Mouse (Mus musculus) lung, postnatal 4 days (tissue): ENCODE measurements at regions not wholly inside any gene's neighbourhood (a gene's known extent, or its start where the extent isn't known, plus 50 kb on each side); places are given as distances from the start of the nearest gene placed in this dataset.
"Not testable (repeated sequence)": the region's sequence is repeated elsewhere in the genome, so short reads cannot be mapped to it uniquely, and the experiment has no call there.

ENCODE experiments used
- DNase-seq, 2 experiments: peaks; one replicate each; pipeline ENCODE4 v3.0.0; 2021

DNA sequence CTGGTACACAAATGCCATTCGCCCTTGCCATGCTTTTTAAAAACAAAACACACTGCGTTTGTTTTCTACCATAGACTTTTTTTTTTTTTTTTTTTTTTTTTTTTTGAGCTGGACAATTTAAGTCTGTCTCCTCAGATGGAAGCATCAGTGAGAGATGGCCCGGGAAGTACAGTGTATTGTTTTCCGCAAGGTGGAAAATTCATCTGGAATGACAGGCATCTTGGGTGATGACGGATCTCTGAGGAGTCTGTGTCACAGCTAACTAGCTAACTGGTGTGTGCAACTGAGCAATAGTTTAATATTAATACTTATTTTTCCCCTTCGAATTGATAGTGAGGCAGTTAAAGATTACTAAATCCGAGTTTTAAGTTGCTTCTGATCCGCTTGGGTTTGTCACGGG, 228.7 kb upstream of the Arglu1 start:
- no peak for DNase-seq

DNA sequence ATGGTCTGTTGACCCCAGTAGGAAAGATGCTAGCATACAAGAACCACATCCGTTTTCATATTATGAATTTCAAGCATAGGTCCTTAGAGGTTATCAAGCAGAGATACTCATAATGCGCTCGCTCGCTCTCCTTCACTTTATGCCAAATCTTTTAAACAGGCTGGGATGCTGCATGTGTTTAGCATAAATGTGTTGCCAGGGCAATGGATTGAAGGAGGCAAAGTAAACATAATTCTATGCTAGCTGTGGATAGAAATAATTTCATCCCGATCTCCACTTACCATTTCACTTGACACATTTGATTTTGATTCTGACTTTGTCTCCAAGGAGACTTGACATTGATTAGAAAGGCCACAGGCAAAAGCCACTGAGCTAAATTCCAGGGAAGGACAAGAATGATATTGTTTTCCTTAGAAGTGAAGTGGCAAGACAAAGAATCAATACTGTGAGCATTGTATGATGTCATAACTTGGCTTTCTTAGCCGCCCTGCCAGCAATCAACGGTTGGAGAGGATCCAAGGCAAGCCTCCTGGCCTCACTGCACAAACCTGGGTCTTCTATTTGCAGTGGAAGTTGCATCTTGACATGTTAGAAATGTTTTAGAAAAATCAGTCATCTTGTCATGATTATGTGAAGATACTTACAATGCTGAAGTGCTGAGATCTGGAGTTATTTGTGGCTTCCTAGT, 217.3 kb upstream of the Arglu1 start:
- DNase-seq = no peak

DNA sequence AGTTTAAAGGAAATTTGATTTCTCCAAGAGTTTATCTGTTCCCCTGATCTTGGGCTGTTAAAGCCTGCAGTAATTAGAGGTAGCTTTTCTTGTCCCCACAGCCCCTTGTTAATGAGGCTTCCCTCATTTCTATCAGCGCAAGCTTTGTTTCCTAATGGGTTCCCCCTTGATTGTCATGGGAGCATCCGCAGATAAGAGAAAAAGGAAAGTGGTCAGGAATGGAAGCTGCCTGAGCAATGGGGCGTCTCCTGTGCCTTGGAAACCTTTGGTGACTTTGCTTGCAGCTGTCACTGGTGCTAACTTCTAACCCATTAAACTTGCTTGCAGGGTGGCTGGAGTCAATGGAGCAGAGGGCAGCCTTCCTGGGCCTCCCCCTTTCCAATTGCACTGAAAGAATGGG, 202.7 kb upstream of the Arglu1 start:
- no peak for DNase-seq

DNA sequence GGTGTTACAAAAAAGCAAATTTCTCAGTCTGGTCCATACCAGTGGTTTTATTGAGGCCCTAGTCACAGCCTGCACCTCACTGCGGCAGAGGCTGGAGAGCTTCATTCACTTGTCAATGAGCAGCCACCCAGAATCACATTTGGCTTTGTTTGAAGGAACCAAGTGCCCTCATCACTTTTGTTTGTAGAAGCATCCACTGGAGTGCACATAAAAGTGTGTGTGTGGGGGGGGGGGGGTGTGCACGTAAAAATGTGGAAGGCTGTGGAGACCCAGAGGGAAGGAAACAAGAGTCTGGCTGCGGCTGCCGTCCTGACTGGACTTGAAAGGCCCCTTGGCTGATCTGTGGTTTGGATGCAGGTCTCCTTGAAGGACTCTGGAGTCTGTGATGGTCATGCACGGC, 187.0 kb upstream of the Arglu1 start:
- DNase-seq = no peak

DNA sequence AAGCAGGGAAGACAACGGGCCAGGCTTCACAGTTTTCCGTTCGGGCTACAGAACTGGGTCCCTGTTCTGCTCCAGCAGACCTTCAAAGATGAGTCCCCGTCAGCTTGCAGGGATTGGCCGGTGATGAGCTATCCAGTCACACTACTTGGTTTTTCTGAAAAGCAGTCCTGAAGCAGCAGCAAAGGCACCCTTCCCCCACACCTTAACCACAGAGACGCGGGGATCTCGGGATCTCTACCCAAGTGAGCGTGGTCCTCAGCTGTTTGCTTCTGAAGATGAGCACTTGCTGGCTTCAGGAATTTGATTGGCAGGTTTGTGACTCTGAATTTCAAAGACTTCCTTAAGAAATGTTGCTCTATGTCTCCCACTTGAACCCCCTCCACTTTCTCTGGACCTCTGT, 186.6 kb upstream of the Arglu1 start:
- no peak for DNase-seq

DNA sequence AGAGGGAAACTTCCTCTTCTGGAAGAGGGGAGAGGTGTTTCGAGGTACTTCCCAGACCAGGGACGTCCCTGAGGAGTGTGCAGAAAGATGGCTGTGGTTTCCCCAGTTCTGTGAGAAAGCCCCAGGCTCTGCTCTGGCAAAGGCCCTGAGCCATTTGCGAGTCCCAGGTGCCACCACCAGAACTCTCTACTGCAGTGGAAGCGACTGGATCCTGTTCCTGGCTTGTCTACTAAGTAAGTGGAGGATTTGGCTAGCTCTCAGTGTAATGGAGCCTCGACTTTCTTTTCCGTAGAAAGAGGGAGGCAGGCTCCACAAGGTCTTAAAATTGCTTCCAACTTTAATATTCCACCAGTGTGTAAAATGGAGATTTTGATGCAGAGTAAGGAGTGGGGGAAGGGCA, 186.1 kb upstream of the Arglu1 start:
- DNase-seq = no peak

DNA sequence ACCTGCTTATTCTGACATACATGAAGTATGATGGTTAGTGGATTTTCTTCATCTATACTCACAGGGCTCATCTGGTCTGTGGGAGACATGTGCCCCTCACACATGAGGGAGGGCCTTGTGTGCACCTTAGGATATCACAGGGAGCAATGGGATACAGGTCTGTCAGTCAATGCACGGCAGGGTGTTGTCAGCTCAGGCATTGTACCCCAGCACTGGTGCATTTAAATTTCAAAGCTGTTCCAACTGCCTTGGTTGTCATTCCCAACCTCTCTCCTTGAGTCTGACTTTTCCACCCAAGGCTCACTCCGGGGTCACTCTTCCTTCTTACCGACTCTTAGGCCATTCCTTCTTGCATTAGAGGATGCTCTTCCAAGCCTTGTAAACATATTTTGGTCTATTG, 181.6 kb upstream of the Arglu1 start:
- no peak for DNase-seq

DNA sequence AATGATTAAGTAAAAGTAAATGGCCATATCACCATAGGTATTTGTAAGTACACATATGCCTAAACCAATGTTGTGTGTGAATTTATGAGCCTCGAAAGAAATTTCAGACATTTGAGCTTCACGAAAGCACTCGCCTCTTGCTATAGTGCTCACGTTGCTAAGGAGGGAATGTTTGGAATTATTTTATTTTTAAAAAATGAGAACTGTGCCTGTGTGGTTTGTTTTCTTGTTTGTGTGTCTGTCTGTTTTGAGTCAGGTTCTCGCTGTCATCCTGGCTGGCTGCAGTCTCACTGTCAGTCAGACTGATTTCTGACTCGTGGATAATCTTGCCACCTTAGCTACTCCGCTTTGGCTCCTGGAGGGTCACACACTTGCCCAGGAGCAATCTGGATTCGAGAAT, 180.7 kb upstream of the Arglu1 start:
- DNase-seq = no peak

DNA sequence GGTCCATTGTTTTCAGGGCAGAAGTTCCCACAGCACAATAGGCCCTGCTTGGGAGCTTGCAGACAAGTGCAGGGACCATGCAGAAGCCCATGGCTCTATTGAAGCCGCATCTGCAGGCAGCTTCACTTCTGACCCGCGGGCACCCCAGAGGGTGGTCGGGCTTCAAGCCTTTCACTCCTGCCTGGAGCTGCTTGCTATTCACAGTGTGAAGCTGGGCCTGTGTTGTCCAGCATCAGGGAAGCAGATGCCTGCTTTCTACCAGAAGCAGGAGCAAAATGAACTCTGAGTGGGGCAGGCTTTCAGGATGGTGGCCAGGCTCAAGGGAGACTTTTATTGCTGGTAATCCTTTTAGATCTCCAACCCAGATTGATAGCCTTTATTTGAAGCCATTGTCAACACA, 180.2 kb upstream of the Arglu1 start:
- DNase-seq = no peak

DNA sequence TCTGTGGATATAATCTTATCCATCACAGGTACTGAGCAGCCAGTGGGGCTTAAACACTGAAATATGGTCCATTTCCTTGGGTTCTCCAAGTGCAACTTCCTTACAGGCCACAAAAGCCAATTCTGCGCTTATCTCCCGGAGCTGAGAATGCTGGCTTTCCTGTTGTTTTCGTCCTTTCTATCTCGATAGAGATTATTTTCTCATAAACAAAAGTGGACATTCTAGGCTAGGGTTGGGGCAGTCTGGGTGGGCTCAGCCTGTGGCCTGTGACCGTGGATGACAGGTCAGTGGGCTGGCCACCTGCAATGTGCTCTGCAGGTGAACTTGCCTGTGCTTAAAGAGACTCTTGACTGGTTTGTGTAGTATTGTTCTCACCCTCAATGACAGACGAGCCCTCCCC, 179.0 kb upstream of the Arglu1 start:
- no peak for DNase-seq

DNA sequence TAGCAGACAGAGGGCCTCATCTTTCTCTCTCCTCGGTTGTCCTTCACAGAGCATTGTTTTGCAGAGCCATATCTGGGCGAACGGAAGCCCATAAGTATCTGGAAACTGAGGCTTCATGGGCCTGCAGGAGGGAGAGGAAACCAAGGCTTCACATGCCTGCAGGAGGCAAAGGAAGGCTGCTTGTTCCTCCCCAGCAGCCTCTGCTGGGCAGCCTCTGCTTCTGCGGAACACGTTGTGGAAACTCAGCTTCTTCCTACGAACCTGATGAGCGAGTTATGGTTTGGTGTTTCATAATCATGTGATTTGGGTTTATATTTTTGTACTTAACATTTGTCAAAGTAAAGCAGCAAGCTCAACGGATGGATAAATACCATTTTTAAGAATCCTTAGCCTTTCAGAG, 177.6 kb upstream of the Arglu1 start:
- DNase-seq = no peak

DNA sequence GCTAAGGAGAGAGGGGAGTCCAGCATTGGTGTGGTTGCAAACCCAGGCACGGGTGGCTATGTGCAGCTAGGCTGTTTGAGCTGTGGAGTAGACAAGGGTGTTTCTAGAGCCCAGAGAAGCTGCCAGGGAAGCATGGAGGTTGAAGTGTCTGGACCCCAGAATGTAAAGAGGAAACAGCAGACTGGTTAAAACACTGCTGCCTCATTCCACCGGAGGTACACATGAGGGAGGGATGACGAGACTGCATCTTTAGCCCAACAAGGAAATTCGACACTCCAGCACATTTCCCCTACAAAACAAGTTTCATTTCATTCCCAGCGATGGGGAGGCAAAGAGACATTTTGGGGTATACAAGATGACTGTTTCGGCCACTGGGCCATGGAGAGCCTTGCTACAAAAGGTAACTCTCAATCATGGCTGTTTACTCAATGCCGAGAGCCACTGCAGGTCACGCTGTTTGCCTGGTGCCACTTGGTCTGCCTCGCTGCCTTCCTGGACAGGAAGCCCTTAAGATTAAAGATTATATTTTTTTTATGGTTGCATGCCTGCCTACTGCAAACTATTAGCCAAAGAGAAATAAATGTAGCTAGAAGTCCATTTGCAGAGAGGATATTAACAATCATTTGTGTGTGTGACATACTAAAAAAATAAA, 176.9 kb upstream of the Arglu1 start:
- DNase-seq = peak; percentile 21 to 57

DNA sequence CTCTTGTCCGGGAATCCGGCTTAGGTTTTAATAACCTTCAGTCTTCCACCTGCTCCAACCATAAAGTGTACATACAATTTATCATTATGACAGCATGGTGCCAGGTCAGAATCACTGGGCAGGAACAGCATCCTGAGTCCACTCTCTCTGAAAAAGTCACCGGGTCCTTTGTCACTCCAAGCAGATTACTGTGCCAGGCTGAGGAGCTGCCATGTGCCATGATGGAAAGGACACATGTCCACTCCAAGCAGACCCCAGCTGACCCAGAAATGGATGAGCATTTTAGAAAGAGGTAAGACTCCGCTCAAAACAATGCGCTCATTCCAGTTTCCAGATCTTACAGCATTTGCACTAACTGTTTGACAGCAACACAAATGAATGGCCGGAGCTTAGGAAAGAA, 172.4 kb upstream of the Arglu1 start:
- no peak for DNase-seq

DNA sequence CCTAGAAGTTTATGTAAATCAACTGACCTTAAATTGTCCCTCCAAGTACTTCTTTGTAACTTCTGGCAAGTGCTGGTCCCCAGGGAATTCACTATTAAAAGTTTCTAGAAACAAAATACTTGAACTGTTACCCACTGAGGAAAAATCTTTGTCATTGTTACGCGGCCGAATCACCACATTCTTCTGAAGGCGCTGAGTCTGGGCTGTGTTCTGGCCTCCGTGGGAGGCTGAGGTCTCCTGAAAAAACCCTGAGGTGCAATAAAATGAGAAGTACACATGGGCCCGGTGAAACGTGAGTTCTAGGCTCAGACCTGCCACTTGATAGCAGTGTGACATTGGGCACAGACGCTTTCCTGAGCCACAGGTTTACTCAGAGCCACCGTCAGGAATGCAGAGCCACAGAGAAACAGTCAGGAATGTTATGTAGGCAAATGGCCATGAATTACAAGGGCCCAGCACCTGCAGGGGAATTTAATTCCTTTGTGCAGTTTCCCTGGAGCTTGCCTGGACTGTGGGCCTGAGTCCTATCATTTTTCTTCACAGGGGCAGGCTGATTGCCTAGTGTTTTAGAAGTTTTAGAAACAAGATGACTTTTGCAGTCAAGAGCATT, 171.1 kb upstream of the Arglu1 start:
- no peak for DNase-seq

DNA sequence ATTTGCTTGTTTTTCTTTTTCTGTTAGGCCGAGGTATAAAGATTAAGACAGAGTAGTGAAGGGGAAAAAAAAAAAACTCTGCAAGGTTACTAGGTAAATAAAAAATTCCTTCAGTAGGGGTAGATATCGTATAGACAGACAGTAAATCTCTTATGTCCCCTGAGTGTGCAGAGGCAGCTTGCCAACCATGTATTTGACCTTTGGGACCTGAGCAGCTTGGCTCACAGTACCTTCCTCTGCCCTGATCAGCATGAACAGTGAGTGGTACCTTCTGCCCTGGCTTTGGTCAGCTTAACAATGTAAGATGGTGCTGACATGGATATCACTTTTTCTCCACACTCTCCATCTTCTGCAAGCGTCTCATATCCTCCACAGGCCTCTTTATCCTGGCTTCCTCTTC, 168.3 kb upstream of the Arglu1 start:
- DNase-seq = no peak

DNA sequence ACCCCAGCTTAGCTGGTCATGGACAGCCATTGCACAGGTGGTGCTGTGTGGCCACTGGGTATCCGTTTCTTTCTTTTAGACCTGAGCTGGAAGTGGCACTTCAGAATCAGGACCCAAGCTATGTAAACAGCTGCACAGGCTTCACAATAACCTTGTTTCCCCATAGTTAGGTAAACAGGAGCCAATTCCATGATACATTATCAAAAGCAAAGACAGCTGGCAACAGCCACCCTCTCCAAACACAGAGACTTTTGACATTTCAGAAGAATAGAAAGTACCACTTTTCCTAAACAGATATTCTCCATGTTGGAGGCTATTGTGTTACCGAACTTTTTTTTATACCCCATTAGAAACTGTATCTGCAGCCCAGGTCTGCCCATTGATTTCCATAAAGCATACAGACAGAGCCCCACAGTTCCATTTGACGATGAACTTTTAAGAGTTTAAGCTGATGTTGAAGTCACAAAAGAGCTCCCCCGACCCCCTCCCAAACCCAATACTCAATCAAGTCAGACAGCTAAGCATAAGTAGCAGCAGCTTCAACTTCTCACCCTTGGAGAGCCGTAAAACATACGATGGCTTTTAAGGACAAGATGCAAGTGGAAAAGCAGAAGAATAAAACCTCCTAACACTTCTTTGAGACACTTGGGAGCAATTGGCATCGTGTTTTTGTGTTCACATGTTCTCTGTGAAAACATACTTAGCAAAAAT, 162.5 kb upstream of the Arglu1 start:
- no peak for DNase-seq

DNA sequence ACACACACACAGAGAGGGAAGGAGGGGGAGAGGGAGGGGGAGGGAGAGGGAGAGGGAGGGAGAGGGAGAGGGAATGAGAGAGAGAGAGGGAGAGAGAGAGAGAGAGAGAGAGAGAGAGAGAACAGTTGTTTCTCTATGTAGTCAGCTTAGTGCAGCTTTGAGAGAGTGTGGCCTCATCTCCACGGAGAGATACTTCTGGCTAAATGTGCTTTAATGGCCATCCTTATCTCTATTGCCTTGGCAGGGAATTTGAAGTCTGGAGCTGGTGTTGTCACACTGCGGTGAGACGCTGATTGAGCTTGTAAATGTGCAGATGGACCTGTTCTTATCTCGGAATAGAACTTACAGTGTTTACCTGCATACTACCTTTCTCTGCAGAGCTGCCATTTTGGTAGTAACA, 160.9 kb upstream of the Arglu1 start:
- no peak for DNase-seq

DNA sequence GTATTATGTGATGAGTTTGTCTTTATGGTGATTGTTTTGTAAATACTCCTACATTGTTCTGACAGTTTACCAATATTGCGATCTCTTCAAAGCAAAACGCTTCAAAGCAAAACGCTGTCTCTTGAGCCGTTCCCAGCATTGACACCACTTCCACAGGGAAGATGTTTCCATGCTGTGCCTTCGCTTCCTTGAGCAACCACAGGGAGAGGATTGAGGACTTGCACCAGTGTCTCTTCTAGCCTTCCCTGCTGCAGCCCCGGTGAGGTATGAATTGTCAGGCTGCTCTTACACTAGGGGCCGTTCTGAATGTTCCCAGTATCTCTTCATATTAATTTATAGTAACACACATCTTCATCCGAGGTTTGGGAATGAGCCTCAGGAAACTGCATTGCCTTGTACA, 160.4 kb upstream of the Arglu1 start:
- no peak for DNase-seq

DNA sequence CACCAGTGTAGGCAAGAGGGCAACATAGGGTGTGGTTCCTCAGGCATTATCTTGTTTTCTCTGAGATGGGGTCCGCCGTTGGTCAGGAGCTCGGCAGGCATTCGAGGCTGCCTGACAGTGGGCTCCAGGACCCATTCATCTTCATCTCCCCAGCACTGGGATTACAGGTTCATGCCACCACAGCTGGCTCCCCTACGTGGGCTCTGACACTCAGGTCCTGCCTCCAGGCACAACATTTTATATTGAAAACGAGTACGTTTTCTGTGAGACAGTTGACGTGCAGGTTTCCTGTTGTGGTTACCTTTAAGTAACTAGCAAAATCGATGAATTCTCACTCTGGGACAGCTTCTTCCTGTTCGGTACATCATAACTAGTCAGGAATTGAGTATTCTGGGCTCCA, 157.3 kb upstream of the Arglu1 start:
- no peak for DNase-seq

DNA sequence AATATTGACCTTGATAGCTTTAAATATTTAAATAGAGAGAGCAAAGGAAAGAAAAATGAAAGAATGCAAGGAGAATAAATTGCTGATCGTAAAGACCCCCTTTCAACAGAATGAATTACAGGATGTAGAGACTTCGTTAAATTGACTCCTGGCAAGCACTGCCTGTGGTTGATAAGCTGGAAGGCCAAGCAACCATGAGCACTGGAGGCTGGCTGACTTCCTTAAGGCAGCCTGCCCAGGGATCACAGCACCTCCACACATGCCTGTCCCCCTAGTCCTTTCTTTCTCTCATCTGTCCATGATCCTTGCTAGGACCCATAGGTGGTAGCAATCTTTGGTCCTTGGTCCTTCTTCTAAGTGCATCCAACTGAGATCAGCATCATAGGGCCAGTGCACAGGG, 152.0 kb upstream of the Arglu1 start:
- DNase-seq = no peak

DNA sequence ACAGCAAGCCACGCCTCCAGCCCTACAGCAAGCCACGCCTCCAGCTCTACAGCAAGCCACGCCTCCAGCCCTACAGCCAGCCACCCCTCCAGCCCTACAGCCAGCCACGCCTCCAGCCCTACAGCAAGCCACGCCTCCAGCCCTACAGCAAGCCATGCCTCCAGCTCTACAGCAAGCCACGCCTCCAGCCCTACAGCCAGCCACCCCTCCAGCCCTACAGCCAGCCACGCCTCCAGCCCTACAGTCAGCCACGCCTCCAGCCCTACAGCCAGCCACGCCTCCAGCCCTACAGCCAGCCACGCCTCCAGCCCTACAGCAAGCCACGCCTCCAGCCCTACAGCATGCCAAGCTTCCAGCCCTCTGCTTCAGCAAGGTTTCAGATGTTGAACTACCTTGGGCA, 145.8 kb upstream of the Arglu1 start:
- not testable (repeated sequence) for DNase-seq

DNA sequence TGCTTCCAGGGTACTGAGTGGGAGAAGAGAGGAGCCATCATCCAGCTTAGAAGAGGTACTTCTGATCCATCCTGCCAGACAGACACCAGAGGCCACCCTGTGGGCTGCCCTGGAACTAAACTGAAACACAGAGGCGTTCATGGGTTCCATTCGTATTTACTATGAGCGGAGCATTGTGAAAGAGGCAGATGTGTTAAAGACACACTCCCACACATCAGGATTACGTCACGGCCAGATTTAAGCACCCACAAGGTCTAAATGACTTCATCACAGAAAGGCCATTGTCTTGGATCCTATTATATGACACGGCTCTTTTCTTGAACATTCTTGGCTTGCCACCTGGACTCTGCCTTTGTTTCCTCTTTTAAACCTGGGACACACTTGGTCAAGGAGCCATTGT, 141.0 kb upstream of the Arglu1 start:
- DNase-seq = no peak

DNA sequence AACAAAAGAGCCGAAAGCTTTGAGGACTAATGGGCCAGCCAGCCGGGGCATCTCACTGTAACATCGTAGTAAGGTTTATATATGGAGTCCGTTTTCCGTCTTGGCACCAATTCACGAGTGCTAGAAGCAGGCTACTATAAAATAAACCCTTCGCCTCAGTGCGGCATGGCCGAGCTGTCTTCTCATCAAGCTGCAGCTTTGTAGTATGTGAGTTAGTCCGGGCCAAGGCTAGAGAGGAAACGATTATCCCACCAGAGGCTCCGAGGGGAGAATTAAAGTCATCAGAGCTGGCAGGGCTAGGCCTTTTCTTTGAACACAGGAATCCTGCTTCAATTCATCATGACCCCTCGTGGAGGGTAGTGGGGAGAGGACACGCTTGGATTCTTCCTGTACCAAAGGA, 138.9 kb upstream of the Arglu1 start:
- DNase-seq = peak; percentile 58 to 78

DNA sequence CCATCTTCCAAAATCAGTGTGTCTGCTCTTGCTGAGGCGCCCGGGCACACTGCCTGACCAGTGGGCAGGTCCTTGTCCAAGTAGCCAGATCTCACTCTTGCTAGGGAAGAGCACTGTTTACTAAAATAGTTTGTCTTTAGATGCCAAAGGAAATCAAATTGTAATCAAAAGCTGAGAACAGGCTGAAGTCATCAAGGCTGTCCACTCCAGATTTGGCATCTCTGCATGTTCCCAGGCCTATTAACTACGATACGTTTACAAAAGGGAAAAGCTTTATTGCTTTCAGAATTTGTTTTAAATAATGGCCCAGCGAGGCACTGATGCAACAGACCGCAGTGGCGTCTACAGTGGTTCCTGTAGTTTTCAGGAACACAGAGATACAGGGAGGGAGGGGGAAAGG, 137.2 kb upstream of the Arglu1 start:
- DNase-seq = peak; percentile 57 to 78
